Mouse (Mus musculus): Measurements from ENCODE around the gene Ptgir. TPM values are rescaled to one million over a fixed set of nuclear protein-coding genes. Genes with fewer than 3 reads are reported as not detected.

The Ptgir gene
- polyA plus RNA-seq, 1 experiment from 2014 or later = 0.54 TPM

GRCm38 (mm10) chr7:16917447-16917846 lies 11.2 kb downstream of the Ptgir start:
- peaks cover 73% of the 10 kb centered on the region for H3K36me3 ChIP-seq
- H3K27me3 ChIP-seq = no peaks in the 10 kb centered on the region
- H3K9me3 ChIP-seq = no peaks in the 10 kb centered on the region
- H3K4me1 ChIP-seq (replicated peaks) = peaks cover 51% of the 10 kb centered on the region
- H3K4me3 ChIP-seq (replicated peaks) = no peak overlapping the region
- H3K4me2 ChIP-seq (replicated peaks) = no peak overlapping the region
- 89% methylated on average over 11 of the region's 11 CpGs for WGBS
- no peak overlapping the region; the same call in 1 of the 2 replicates for H3K27ac ChIP-seq
- H3K9ac ChIP-seq (replicated peaks) = no peak overlapping the region
- ATAC-seq = no peak

- H3K9me3 ChIP-seq = no peaks in the 10 kb centered on the region
- H3K4me2 ChIP-seq (replicated peaks) = no peak overlapping the region
- no peak for ATAC-seq
- H3K27me3 ChIP-seq = no peaks in the 10 kb centered on the region
- H3K36me3 ChIP-seq = peaks cover 72% of the 10 kb centered on the region
- WGBS = 85% methylated on average over 9 of the region's 9 CpGs
- H3K9ac ChIP-seq (replicated peaks) = no peak overlapping the region
- no peak overlapping the region for H3K4me3 ChIP-seq (replicated peaks)
- peaks cover 56% of the 10 kb centered on the region for H3K4me1 ChIP-seq (replicated peaks)
- H3K27ac ChIP-seq = peak overlapping the region; percentile 19; the same call in 1 of the 2 replicates
Observed at GRCm38 (mm10) chr7:16918014-16918413, 11.7 kb downstream of the Ptgir start.

- no peak overlapping the region for H3K9ac ChIP-seq (replicated peaks)
- no peak overlapping the region for H3K4me3 ChIP-seq (replicated peaks)
- no peak overlapping the region for H3K4me2 ChIP-seq (replicated peaks)
- no peaks in the 10 kb centered on the region for H3K27me3 ChIP-seq
- H3K36me3 ChIP-seq = peaks cover 68% of the 10 kb centered on the region
- no peaks in the 10 kb centered on the region for H3K9me3 ChIP-seq
- peaks cover 57% of the 10 kb centered on the region for H3K4me1 ChIP-seq (replicated peaks)
- H3K27ac ChIP-seq = peak overlapping the region; percentile 19; the same call in 1 of the 2 replicates
- no peak for ATAC-seq
- WGBS = 75% methylated on average over 3 of the region's 3 CpGs
Observed at GRCm38 (mm10) chr7:16918670-16919069, 12.4 kb downstream of the Ptgir start.

- peak overlapping the region; percentile 22; the same call in 1 of the 2 replicates for H3K27ac ChIP-seq
- 83% methylated on average over 13 of the region's 13 CpGs for WGBS
- H3K9me3 ChIP-seq = no peaks in the 10 kb centered on the region
- H3K4me1 ChIP-seq (replicated peaks) = peaks cover 58% of the 10 kb centered on the region
- H3K4me3 ChIP-seq (replicated peaks) = peak overlapping the region; percentile 15
- peaks cover 64% of the 10 kb centered on the region for H3K36me3 ChIP-seq
- peak overlapping the region; percentile 85 for H3K4me2 ChIP-seq (replicated peaks)
- H3K9ac ChIP-seq (replicated peaks) = peak overlapping the region; percentile 57
- ATAC-seq = no peak
- no peaks in the 10 kb centered on the region for H3K27me3 ChIP-seq
Observed at GRCm38 (mm10) chr7:16919395-16920149, 13.3 kb downstream of the Ptgir start.

GRCm38 (mm10) chr7:16920150-16920579 lies 13.9 kb downstream of the Ptgir start:
- peak overlapping the region; percentile 22; the same call in 1 of the 2 replicates for H3K27ac ChIP-seq
- H3K4me2 ChIP-seq (replicated peaks) = peak overlapping the region; percentile 85
- no peaks in the 10 kb centered on the region for H3K9me3 ChIP-seq
- no peaks in the 10 kb centered on the region for H3K27me3 ChIP-seq
- no peak for ATAC-seq
- H3K36me3 ChIP-seq = peaks cover 58% of the 10 kb centered on the region
- H3K9ac ChIP-seq (replicated peaks) = peak overlapping the region; percentile 57
- 84% methylated on average over 7 of the region's 7 CpGs for WGBS
- peak overlapping the region; percentile 15 for H3K4me3 ChIP-seq (replicated peaks)
- peaks cover 60% of the 10 kb centered on the region for H3K4me1 ChIP-seq (replicated peaks)

- peak overlapping the region; percentile 85 for H3K4me2 ChIP-seq (replicated peaks)
- 39% methylated on average over 21 of the region's 21 CpGs for WGBS
- H3K9ac ChIP-seq (replicated peaks) = peak overlapping the region; percentile 99
- H3K36me3 ChIP-seq = peaks cover 49% of the 10 kb centered on the region
- peaks cover 60% of the 10 kb centered on the region for H3K4me1 ChIP-seq (replicated peaks)
- peak overlapping the region; percentile 98 for H3K27ac ChIP-seq
- peak overlapping the region; percentile 72 for H3K4me3 ChIP-seq (replicated peaks)
- ATAC-seq = no peak
- H3K9me3 ChIP-seq = no peaks in the 10 kb centered on the region
- no peaks in the 10 kb centered on the region for H3K27me3 ChIP-seq
Observed at GRCm38 (mm10) chr7:16920818-16921791, 14.8 kb downstream of the Ptgir start.

GRCm38 (mm10) chr7:16921881-16922335 lies 15.6 kb downstream of the Ptgir start:
- peak overlapping the region; percentile 99 for H3K9ac ChIP-seq (replicated peaks)
- H3K9me3 ChIP-seq = no peaks in the 10 kb centered on the region
- H3K4me2 ChIP-seq (replicated peaks) = peak overlapping the region; percentile 85
- peaks cover 41% of the 10 kb centered on the region for H3K36me3 ChIP-seq
- H3K4me1 ChIP-seq (replicated peaks) = peaks cover 60% of the 10 kb centered on the region
- ATAC-seq = no peak
- WGBS = 40% methylated on average over 6 of the region's 6 CpGs
- H3K27me3 ChIP-seq = no peaks in the 10 kb centered on the region
- H3K4me3 ChIP-seq (replicated peaks) = peak overlapping the region; percentile 72
- H3K27ac ChIP-seq = peak overlapping the region; percentile 98

- no peak for ATAC-seq
- Histone ChIP-seq H3K9me3 (no peaks in the 10 kb centered on the region), H3K36me3 (peaks cover 35% of the 10 kb centered on the region), H3K27ac (peak overlapping the region; percentile 98), H3K4me1 (replicated peaks) (peaks cover 58% of the 10 kb centered on the region), H3K4me3 (replicated peaks) (peak overlapping the region; percentile 72), H3K27me3 (no peaks in the 10 kb centered on the region), H3K4me2 (replicated peaks) (peak overlapping the region; percentile 85), H3K9ac (replicated peaks) (peak overlapping the region; percentile 99)
- WGBS = 35% methylated on average over 10 of the region's 10 CpGs
Observed at GRCm38 (mm10) chr7:16922360-16922973, 16.2 kb downstream of the Ptgir start.

GRCm38 (mm10) chr7:16923283-16924036 lies 17.2 kb downstream of the Ptgir start:
- H3K36me3 ChIP-seq = peaks cover 25% of the 10 kb centered on the region
- WGBS = under 1% methylated on average over 50 of the region's 57 CpGs
- peak overlapping the region; percentile 72 for H3K4me3 ChIP-seq (replicated peaks)
- H3K27ac ChIP-seq = peak overlapping the region; percentile 98
- H3K4me1 ChIP-seq (replicated peaks) = peaks cover 48% of the 10 kb centered on the region
- peak overlapping the region; percentile 99 for H3K9ac ChIP-seq (replicated peaks)
- peak overlapping the region; percentile 85 for H3K4me2 ChIP-seq (replicated peaks)
- H3K27me3 ChIP-seq = no peaks in the 10 kb centered on the region
- peak; percentile 74 for ATAC-seq
- no peaks in the 10 kb centered on the region for H3K9me3 ChIP-seq

GRCm38 (mm10) chr7:16924037-16924834 lies 17.9 kb downstream of the Ptgir start, which contains the start of gene Calm3:
Gene Calm3 (minus strand): TSS chr7:16924114.
- no peaks in the 10 kb centered on the region for H3K27me3 ChIP-seq
- H3K4me2 ChIP-seq (replicated peaks) = peak within 1 kb of the TSS; percentile 85
- peaks cover 41% of the 10 kb centered on the region for H3K4me1 ChIP-seq (replicated peaks)
- peak within 1 kb of the TSS; percentile 99 for H3K9ac ChIP-seq (replicated peaks)
- peak; percentile 94 for ATAC-seq
- WGBS = 2% methylated on average over 63 of the region's 64 CpGs
- no peaks in the 10 kb centered on the region for H3K9me3 ChIP-seq
- peaks cover 17% of the 10 kb centered on the region for H3K36me3 ChIP-seq
- peak within 1 kb of the TSS; percentile 72 for H3K4me3 ChIP-seq (replicated peaks)
- H3K27ac ChIP-seq = peak within 1 kb of the TSS; percentile 98
